Mouse (Mus musculus) monocyte, adult 2 months (primary cell): Measurements from ENCODE around the gene Dppa4.
"Not testable (repeated sequence)": the region's sequence is repeated elsewhere in the genome, so short reads cannot be mapped to it uniquely, and the experiment has no call there.

Experiments
- DNase-seq, 2 experiments: peaks; one replicate each; pipeline ENCODE4 v3.0.0; 2022; ENCODE audit warnings: low spot score in 2 of 2, low read depth in 1 of 2

The Dppa4 gene

DNA sequence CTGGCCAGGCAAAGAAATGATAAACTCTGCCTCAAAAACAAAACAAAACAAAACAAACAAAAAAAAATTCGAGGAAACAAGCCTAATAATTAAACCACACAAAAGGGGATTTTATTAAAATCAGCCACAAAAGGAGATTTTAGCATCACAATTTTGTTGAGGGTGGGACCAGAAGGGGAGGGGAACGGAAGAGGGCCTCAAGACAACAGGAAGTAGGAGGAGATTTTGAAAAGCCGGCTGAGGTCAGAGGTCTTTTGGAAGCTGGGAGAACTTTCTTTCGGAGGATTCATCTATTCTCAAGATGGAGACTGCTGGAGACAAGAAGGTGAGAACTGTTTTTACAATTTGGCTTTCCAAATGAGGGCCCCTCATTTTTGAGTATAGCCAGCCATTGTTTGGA lies at the start of gene Dppa4:
Gene Dppa4, plus strand, starts transcription at position 217 of the 400 bp plus-strand sequence.
- no peak for DNase-seq

DNA sequence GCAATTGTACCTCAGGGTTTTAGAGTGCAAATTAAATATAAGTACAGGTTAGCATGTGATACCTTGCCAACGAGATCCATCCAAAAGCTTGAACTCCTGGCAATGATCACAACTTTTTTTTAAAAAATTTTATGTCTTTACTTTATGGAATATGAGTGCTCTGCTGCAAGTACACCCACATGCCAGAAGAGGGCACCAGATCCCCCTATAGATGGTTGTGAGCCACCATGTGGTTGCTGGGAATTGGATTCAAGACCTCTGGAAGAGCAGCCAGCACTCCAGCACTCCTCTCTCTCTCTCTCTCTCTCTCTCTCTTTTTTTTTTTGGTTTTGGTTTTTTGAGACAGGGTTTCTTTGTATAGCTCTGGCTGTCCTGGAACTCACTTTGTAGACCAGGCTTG lies 48.5 kb upstream of the Dppa4 start:
- no peak for DNase-seq

DNA sequence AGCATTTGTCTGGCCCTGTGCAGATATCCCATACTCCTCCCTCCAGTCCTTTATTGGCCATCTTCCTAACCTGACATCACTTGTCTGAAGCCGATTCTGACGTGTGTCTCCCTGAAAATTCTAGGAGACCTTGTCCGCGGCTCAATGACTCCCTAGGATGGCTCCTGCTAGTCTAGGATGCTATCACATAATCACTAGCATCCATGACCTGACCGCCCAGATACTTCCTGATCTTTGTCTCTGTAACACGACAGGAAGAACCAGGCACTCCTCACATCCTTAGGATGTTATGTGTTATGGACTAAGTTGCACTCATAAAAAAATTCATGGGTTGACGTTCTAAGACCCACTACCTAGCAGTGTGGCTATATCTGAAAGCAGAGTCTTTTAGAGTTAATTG lies 45.9 kb upstream of the Dppa4 start:
- DNase-seq = no peak

GRCm38 (mm10) chr16:48247044-48247661 lies 36.4 kb upstream of the Dppa4 start:
- no peak for DNase-seq

DNA sequence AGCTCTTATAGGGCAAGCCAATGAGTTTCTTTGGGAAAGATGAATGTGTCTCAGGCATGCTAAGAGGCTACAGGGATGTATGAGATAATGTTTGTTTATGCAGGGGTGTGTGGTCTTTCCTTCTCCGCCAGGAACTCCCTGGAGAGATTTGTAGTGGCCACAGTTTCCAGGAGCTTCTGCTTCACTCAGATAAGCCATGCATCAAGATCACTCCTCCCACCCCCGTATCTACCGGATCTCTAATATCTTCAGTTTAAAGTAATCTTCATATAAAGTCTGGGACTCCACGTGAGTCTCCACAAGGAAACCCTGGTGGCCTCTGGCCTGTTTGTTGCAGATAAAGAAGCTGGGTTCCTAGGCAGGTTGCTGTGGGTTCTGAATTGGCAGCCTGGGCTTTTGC lies 30.7 kb upstream of the Dppa4 start:
- no peak for DNase-seq

DNA sequence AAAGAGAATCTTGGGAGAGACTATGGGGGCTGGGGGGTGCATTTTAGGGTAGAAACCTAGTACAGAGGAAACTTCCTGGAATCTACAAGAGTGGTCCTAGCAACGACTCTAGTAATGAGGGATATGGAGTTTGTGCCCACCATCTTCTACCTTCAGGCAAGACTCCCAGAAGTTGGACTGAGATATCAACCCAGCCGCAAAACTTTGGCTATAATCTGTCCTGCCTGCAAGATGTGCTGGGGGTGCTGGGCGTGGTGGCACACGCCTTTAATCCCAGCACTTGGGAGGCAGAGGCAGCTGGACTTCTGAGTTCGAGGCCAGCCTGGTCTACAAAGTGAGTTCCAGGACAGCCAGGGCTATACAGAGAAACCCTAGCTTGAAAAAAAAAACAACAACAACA lies 28.9 kb upstream of the Dppa4 start:
- no peak for DNase-seq

DNA sequence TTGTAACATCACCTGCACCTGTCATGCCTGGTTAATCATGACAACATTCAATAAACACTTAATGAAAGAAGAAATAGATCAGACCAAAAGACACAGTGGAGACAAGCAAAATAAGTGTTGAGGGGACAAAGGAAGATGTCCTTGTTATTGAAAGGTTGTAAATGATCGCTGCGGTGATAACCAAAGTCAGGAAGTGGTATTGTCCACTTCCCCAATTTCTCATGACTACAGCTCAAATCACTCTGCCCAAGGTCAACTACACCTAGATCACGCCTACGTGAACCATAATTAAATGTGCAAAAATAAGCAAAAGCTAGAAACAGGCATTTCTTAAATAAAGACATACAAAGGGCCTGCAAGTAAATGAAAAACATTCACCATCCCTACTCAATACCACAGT lies 24.0 kb upstream of the Dppa4 start:
- no peak for DNase-seq

GRCm38 (mm10) chr16:48262901-48263300 lies 20.6 kb upstream of the Dppa4 start:
- no peak for DNase-seq

- no peak for DNase-seq
Observed at GRCm38 (mm10) chr16:48265856-48266255, 17.7 kb upstream of the Dppa4 start.

DNA sequence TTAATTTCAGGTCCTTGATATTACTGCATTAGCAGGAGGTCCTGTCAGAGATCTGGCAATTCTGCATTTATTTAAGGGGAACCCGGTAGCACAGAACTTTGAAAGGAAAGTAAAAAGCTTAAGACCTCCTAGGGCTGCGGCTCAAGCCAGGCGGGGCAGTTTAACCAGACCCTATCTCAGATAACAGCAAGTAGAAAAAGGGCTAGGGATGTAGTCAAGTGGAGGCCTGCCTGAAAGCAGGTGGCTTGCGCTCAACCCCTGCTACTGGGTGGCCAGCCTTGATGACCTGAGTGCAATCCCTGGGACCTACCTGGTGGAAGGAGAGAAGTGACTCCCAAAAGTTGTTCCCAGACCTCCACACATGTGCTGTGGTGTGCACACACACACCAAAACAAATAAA lies 6.6 kb upstream of the Dppa4 start:
- no peak for DNase-seq

GRCm38 (mm10) chr16:48280883-48281282 lies 2.6 kb upstream of the Dppa4 start:
- no peak for DNase-seq

DNA sequence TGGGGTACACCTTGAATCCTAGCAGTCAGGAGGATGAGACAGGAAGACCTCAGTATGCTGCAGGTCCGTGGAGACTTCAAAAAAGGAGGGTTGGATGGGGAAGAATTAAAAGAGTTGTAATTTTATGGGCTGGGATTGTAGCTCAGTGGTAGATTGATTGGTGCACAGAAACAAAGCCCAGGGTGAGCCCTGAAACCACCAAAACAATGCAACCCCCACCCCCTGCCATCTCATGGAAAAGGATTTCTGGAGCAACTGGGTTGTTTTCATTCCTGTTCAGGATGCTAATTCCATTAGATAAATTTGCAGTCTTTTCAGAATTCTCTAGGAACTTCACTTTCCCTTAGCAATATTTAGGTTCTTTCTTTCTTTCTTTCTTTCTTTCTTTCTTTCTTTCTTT lies 732 bp upstream of the Dppa4 start:
- DNase-seq = no peak

GRCm38 (mm10) chr16:48285517-48285916 lies 2.0 kb downstream of the Dppa4 start:
- DNase-seq = no peak

DNA sequence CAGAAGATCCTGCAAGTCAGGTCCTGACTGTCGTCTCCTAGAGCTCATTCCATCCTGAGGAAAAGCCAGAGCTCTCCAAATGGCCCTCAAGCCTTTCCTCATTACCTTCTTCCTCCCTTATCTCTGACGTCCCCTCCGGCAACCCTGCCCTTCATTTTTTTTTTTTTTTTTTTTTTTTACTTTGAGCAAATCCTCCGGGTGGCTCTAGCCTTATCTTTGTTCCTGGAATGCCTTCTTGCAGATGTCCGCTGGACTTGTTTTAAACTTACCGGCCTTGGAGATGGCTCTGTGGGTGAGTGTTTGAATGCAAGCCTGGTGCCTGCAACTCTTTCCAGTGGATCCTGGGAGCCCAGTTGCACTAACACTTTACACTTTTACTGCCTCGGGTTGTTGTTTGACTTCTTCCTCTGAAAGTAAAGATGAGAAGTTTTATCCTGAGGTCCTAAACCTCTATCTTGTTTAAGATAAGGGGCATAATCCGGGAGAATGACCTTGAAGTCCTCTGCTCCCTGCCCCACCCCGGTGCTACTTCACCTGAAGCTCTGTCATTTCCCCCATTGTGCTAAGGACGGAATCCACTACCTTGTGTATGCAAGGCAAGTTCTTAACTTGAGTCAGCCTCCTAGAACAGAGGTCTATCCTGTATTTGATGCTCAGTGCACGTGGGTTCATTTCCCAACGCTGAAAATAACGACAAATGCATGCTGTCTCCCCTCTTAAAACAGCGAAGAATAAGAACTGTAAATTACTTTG lies 14.0 kb downstream of the Dppa4 start:
- DNase-seq = no peak

- no peak for DNase-seq
Observed at GRCm38 (mm10) chr16:48299884-48300283, 16.4 kb downstream of the Dppa4 start.

DNA sequence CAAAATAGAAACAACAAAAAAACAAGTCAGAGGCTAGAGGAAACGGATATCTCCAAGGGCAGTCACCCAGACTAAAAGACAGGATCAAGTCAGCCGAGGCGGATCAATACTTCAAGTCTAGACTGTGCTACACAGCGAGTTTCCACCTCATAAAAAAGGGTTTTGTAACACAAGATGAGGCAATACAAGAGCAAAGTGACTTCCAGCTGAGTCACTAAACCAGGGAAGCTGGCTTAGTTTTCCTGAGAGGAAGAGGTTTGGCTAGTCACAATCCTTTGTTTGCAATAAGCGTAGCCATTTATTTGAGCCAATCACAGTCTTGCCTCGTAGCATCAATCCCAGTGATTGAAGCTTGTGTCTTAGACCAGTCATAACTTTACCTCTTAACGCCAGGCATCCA lies 20.0 kb downstream of the Dppa4 start, which contains the start of gene Dppa2:
Gene Dppa2, plus strand, starts transcription at position 400 of the 400 bp plus-strand sequence.
- DNase-seq = no peak

- DNase-seq = no peak
Observed at GRCm38 (mm10) chr16:48303983-48304382, 20.4 kb downstream of the Dppa4 start.

DNA sequence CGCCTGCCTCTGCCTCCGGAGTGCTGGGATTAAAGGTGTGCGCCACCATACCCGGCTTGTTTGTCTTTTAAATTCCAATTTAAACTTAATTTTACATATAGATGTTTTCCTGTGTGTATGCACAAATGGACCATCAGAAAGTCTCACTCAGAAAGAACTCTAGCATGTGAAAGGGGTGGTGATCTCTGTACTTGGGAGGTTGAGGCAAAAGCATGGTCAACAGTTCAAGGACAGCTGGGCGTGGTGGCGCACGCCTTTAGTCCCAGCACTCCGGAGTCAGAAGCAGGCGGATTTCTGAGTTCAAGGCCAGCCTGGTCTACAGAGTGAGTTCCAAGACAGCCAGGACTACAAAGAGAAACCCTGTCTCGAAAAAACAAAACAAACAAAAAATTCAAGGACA lies 25.4 kb downstream of the Dppa4 start:
- DNase-seq = not testable (repeated sequence)

DNA sequence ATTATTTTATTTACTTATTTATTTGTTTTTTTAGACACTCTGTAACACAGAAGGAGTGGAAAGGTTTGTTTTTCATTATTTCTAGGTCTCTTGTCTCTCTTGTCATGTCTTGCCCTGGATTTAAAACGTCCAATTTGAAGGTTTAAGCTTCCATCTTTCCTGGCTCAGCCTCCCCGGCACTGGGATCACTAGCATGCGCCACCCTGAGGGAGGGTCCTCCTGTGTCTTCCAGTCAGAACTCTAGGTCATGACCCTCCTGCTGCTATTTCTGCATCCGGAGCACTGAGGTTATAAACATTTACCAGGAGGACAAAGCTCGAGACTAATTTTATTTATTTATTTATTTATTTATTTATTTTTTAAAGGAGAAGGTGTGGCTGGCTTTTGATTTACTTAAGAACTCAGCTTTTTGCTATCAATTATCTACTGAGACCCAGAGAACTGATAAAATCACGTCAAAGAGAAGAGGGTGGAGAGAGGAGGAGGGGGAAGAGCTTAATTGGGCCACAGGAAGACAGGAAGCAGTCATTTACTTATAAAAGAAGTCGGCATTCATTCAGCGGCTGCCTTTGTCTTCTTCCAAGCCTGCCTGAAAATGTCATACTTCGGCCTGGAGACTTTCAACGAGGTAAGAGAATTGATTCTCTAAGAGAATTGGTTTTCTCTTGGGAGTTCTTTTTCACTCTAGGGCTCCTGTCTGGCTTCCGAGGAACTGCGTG lies 26.5 kb downstream of the Dppa4 start:
- no peak for DNase-seq

DNA sequence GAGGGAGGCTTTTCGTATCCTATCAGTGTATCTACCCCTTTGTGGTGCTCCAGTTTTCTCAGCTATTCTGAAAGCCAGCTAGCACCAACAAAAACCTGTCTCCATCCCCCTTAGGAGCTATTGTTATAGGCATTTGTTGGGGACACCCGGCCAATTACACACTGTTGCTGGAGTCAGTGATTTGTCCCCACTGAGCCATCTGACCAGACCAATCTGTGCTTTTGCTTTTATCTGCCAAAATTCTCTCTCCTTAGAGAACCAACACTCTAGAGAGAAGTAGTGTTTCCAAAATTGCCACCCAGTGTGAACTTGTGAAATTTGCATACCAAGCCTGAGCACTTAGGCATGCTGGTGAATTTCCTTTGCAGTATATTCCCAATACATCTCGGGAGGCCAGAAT lies 31.8 kb downstream of the Dppa4 start:
- DNase-seq = no peak

- no peak for DNase-seq
Observed at GRCm38 (mm10) chr16:48320781-48321180, 37.2 kb downstream of the Dppa4 start.

- no peak for DNase-seq
Observed at GRCm38 (mm10) chr16:48323133-48323532, 39.6 kb downstream of the Dppa4 start.
